Mouse (Mus musculus): ENCODE data around the gene Fkbp1a. TPM values are rescaled to one million over a fixed set of nuclear protein-coding genes. Genes with fewer than 3 reads are reported as not detected.
A peak's percentile ranks its signal among the peaks of the same experiment; 100 is the strongest.

The Fkbp1a gene
- total and polyA plus RNA-seq, 2 experiments from 2014 or later, result 67.3 to 727 TPM

GRCm38 (mm10) chr2:151569452-151569851 lies 27.2 kb downstream of the Fkbp1a start:
- no peak for ATAC-seq
- H3K27me3 ChIP-seq (ENCODE audit: insufficient read depth, low read length), result no peaks in the 10 kb centered on the region

GRCm38 (mm10) chr2:151571873-151572700 lies 29.8 kb downstream of the Fkbp1a start, which contains the start of gene Sdcbp2:
Sdcbp2 (plus strand) TSS chr2:151572622.
- WGBS, result 74% methylated on average over 17 of the region's 17 CpGs
- H3K9me3 ChIP-seq (ENCODE audit: low read length), result no peaks in the 10 kb centered on the region
- no peak within 1 kb of the TSS for H3K27ac ChIP-seq (ENCODE audit: low read depth, low read length)
- H3K4me2 ChIP-seq (ENCODE audit: low read depth), result no peak within 1 kb of the TSS
- TF ChIP-seq CTCF (IDR thresholded peaks at IDR 0.05; ENCODE audit: low read depth), result no peak
- no peak within 1 kb of the TSS for H3K4me3 ChIP-seq (ENCODE audit: low read depth, low read length)
- ATAC-seq, result no peak
- peaks cover 11% of the 10 kb centered on the region; the same call in 1 of the 2 replicates for H3K4me1 ChIP-seq (ENCODE audit: insufficient read depth)
- no peaks in the 10 kb centered on the region for H3K36me3 ChIP-seq (ENCODE audit: insufficient read depth)
- DNase-seq, result no peak
- no peak within 1 kb of the TSS for H3K9ac ChIP-seq
- no peaks in the 10 kb centered on the region for H3K27me3 ChIP-seq (ENCODE audit: insufficient read depth, low read length)

More at GRCm38 (mm10) chr2:151569452-151569851, 27.2 kb downstream of the Fkbp1a start:
- H3K36me3 ChIP-seq (ENCODE audit: insufficient read depth), result peaks cover 8% of the 10 kb centered on the region; the same call in 1 of the 2 replicates
- no peak overlapping the region for H3K4me2 ChIP-seq (ENCODE audit: low read depth)
- no peaks in the 10 kb centered on the region for H3K9me3 ChIP-seq (ENCODE audit: low read length)
- H3K27ac ChIP-seq (ENCODE audit: low read depth, low read length), result no peak overlapping the region
- 74% methylated on average over 2 of the region's 2 CpGs for WGBS
- no peaks in the 10 kb centered on the region for H3K4me1 ChIP-seq (ENCODE audit: insufficient read depth)
- no peak overlapping the region for H3K4me3 ChIP-seq (ENCODE audit: low read depth, low read length)
- H3K9ac ChIP-seq, result no peak overlapping the region
- DNase-seq, result no peak
- no peak for TF ChIP-seq CTCF (IDR thresholded peaks at IDR 0.05; ENCODE audit: low read depth)

- Histone ChIP-seq H3K4me3 (ENCODE audit: low read depth, low read length) (no peak overlapping the region), H3K9me3 (ENCODE audit: low read length) (no peaks in the 10 kb centered on the region), H3K4me1 (ENCODE audit: insufficient read depth) (peaks cover 11% of the 10 kb centered on the region; the same call in 1 of the 2 replicates), H3K4me2 (ENCODE audit: low read depth) (no peak overlapping the region), H3K27me3 (ENCODE audit: insufficient read depth, low read length) (no peaks in the 10 kb centered on the region), H3K36me3 (ENCODE audit: insufficient read depth) (no peaks in the 10 kb centered on the region), H3K27ac (ENCODE audit: low read depth, low read length) (no peak overlapping the region), H3K9ac (no peak overlapping the region)
- no peak for TF ChIP-seq CTCF (IDR thresholded peaks at IDR 0.05; ENCODE audit: low read depth)
- WGBS, result 60% methylated on average over 3 of the region's 3 CpGs
- no peak for DNase-seq
- no peak for ATAC-seq
Measured at GRCm38 (mm10) chr2:151573667-151574066, 31.4 kb downstream of the Fkbp1a start.

GRCm38 (mm10) chr2:151574607-151575006 lies 32.3 kb downstream of the Fkbp1a start:
- Histone ChIP-seq H3K4me1 (ENCODE audit: insufficient read depth) (peaks cover 11% of the 10 kb centered on the region; the same call in 1 of the 2 replicates), H3K27me3 (ENCODE audit: insufficient read depth, low read length) (no peaks in the 10 kb centered on the region), H3K36me3 (ENCODE audit: insufficient read depth) (no peaks in the 10 kb centered on the region), H3K27ac (ENCODE audit: low read depth, low read length) (no peak overlapping the region), H3K4me2 (ENCODE audit: low read depth) (no peak overlapping the region), H3K4me3 (ENCODE audit: low read depth, low read length) (no peak overlapping the region), H3K9ac (no peak overlapping the region), H3K9me3 (ENCODE audit: low read length) (no peaks in the 10 kb centered on the region)
- TF ChIP-seq CTCF (IDR thresholded peaks at IDR 0.05; ENCODE audit: low read depth), result no peak
- 65% methylated on average over 5 of the region's 5 CpGs for WGBS
- ATAC-seq (no peak), DNase-seq (no peak)

- Histone ChIP-seq H3K27me3 (ENCODE audit: insufficient read depth, low read length) (no peaks in the 10 kb centered on the region), H3K4me1 (ENCODE audit: insufficient read depth) (peaks cover 11% of the 10 kb centered on the region; the same call in 1 of the 2 replicates), H3K9ac (peak overlapping the region; percentile 62), H3K27ac (ENCODE audit: low read depth, low read length) (peak overlapping the region; percentile 91), H3K36me3 (ENCODE audit: insufficient read depth) (no peaks in the 10 kb centered on the region), H3K4me3 (ENCODE audit: low read depth, low read length) (peak overlapping the region; percentile 41), H3K4me2 (ENCODE audit: low read depth) (peak overlapping the region; percentile 73), H3K9me3 (ENCODE audit: low read length) (no peaks in the 10 kb centered on the region)
- peak; percentile 66 for TF ChIP-seq CTCF (IDR thresholded peaks at IDR 0.05; ENCODE audit: low read depth)
- ATAC-seq, result no peak
- 20% methylated on average over 7 of the region's 7 CpGs for WGBS
- peak; percentile 61 for DNase-seq
Measured at GRCm38 (mm10) chr2:151575119-151575698, 32.9 kb downstream of the Fkbp1a start.

- 1% methylated on average over 38 of the region's 38 CpGs for WGBS
- Histone ChIP-seq H3K4me2 (ENCODE audit: low read depth) (peak overlapping the region; percentile 73), H3K27ac (ENCODE audit: low read depth, low read length) (peak overlapping the region; percentile 91), H3K4me3 (ENCODE audit: low read depth, low read length) (peak overlapping the region; percentile 41), H3K4me1 (ENCODE audit: insufficient read depth) (peaks cover 11% of the 10 kb centered on the region; the same call in 1 of the 2 replicates), H3K9me3 (ENCODE audit: low read length) (no peaks in the 10 kb centered on the region), H3K9ac (peak overlapping the region; percentile 62), H3K27me3 (ENCODE audit: insufficient read depth, low read length) (no peaks in the 10 kb centered on the region), H3K36me3 (ENCODE audit: insufficient read depth) (no peaks in the 10 kb centered on the region)
- DNase-seq (peak; percentile 95), ATAC-seq (peak; percentile 99)
- TF ChIP-seq CTCF (IDR thresholded peaks at IDR 0.05; ENCODE audit: low read depth), result no peak
Measured at GRCm38 (mm10) chr2:151575699-151576389, 33.6 kb downstream of the Fkbp1a start.
